Mouse (Mus musculus) bone marrow, adult 2 months (tissue): ENCODE data around the gene Tnnt2. TPM values are rescaled to one million over a fixed set of nuclear protein-coding genes. Genes with fewer than 3 reads are reported as not detected.

Experiments
- H3K27ac ChIP-seq: fragments of 200-500 bp; 2 replicates; pipeline ENCODE4 v1.5.1; 2012; ENCODE audit warnings: low read depth, mild to moderate bottlenecking, control low read depth, inconsistent platforms, low read length; ENCODE audit not compliant: control insufficient read depth, poor library complexity, insufficient read depth
- H3K4me1 ChIP-seq: fragments of 200-500 bp; 2 replicates; pipeline ENCODE4 v1.6.1; 2011; ENCODE audit warnings: low read length; ENCODE audit not compliant: control insufficient read depth, insufficient read depth
- H3K4me3 ChIP-seq: fragments of 200-500 bp; replicated peaks from 2 replicates; pipeline ENCODE3; 2011; ENCODE audit warnings: mild to moderate bottlenecking, low read depth, low read length, control low read depth; ENCODE audit not compliant: control insufficient read depth
- CTCF ChIP-seq: fragments of 200-500 bp; IDR thresholded peaks from 2 replicates; pipeline ENCODE4 v1.5.1; 2011; ENCODE audit warnings: low read length, control low read depth; ENCODE audit not compliant: control insufficient read depth, insufficient read depth
- POLR2A ChIP-seq: fragments of 200-500 bp; IDR thresholded peaks from 2 replicates; pipeline ENCODE4 v1.6.1; 2011; ENCODE audit warnings: low read depth, mild to moderate bottlenecking, control low read depth, low read length, borderline replicate concordance; ENCODE audit not compliant: control insufficient read depth
- WGBS: fragments of 180-500 bp; shearing (Covaris S2); methylation state at CpG from one replicate; pipeline ENCODE4 v1.1.7; 2018; 5-methylcytosine and 5-hydroxymethylcytosine counted together
- polyA plus RNA-seq: library from polyadenylated mRNA; stranded (reverse); fragments of >200 nt; gene quantifications from 2 replicates; pipeline ENCODE4 v1.2.4, GENCODE M21; 2011; ENCODE audit warnings: low replicate concordance; ENCODE audit not compliant: missing spikeins, insufficient read depth, insufficient read length

The Tnnt2 gene
- polyA plus RNA-seq, 1 experiment: 2.6 TPM

GRCm38 (mm10) chr1:135865518-135866194 lies 29.5 kb downstream of the Tnnt2 start:
- Histone ChIP-seq H3K4me3 (no peak overlapping the region), H3K4me1 (no peaks in the 10 kb centered on the region), H3K27ac (no peak overlapping the region)
- TF ChIP-seq POLR2A (no peak), CTCF (peak; percentile 97)
- 54% methylated on average over 19 of the region's 19 CpGs for WGBS

- H3K4me1 ChIP-seq: no peaks in the 10 kb centered on the region
- no peak overlapping the region for H3K4me3 ChIP-seq
- 79% methylated on average over 6 of the region's 6 CpGs for WGBS
- TF ChIP-seq CTCF (no peak), POLR2A (no peak)
- H3K27ac ChIP-seq: no peak overlapping the region
Measured at GRCm38 (mm10) chr1:135868570-135868969, 32.4 kb downstream of the Tnnt2 start.

GRCm38 (mm10) chr1:135872991-135873390 lies 36.8 kb downstream of the Tnnt2 start:
- WGBS: 78% methylated on average over 4 of the region's 4 CpGs
- H3K4me1 ChIP-seq: no peaks in the 10 kb centered on the region; the same call in 1 of the 2 replicates
- TF ChIP-seq POLR2A: no peak
- no peak for TF ChIP-seq CTCF
- H3K27ac ChIP-seq: no peak overlapping the region
- H3K4me3 ChIP-seq: no peak overlapping the region

- 73% methylated on average over 2 of the region's 2 CpGs for WGBS
- H3K4me3 ChIP-seq: no peak overlapping the region
- no peaks in the 10 kb centered on the region; the same call in 1 of the 2 replicates for H3K4me1 ChIP-seq
- TF ChIP-seq CTCF (no peak), POLR2A (no peak)
- H3K27ac ChIP-seq: no peak overlapping the region
Measured at GRCm38 (mm10) chr1:135877248-135877647, 41.1 kb downstream of the Tnnt2 start.

- Histone ChIP-seq H3K27ac (no peak overlapping the region), H3K4me1 (no peaks in the 10 kb centered on the region), H3K4me3 (no peak overlapping the region)
- 28% methylated on average over 10 of the region's 10 CpGs for WGBS
- TF ChIP-seq POLR2A (no peak), CTCF (peak; percentile 80)
Measured at GRCm38 (mm10) chr1:135882385-135883109, 46.4 kb downstream of the Tnnt2 start.

GRCm38 (mm10) chr1:135889461-135890185 lies 53.5 kb downstream of the Tnnt2 start:
- 78% methylated on average over 20 of the region's 20 CpGs for WGBS
- H3K27ac ChIP-seq: no peak overlapping the region
- no peak for TF ChIP-seq POLR2A
- no peak for TF ChIP-seq CTCF
- H3K4me3 ChIP-seq: no peak overlapping the region
- no peaks in the 10 kb centered on the region for H3K4me1 ChIP-seq

GRCm38 (mm10) chr1:135891424-135892216 lies 55.5 kb downstream of the Tnnt2 start:
- 68% methylated on average over 11 of the region's 11 CpGs for whole genome bisulfite sequencing
- TF ChIP-seq POLR2A (no peak), CTCF (no peak)
- no peak overlapping the region for H3K4me3 ChIP-seq
- H3K4me1 ChIP-seq: no peaks in the 10 kb centered on the region
- H3K27ac ChIP-seq: no peak overlapping the region

- Histone ChIP-seq H3K4me3 (no peak overlapping the region), H3K27ac (no peak overlapping the region), H3K4me1 (no peaks in the 10 kb centered on the region)
- no peak for TF ChIP-seq POLR2A
- TF ChIP-seq CTCF: no peak
- 81% methylated on average over 6 of the region's 6 CpGs for WGBS
Measured at GRCm38 (mm10) chr1:135892233-135892632, 56.1 kb downstream of the Tnnt2 start.
